Mouse (Mus musculus) neural tube, embryonic 12.5 days (tissue): Measurements from ENCODE around the gene Gm13083. TPM values are rescaled to one million over a fixed set of nuclear protein-coding genes. Genes with fewer than 3 reads are reported as not detected.
"Not testable (repeated sequence)": the region's sequence is repeated elsewhere in the genome, so short reads cannot be mapped to it uniquely, and the experiment has no call there.

Source experiments
- ATAC-seq: fragments of 200-750 bp; cut with Nextera tagmentation; 2 replicates; pipeline ENCODE4 v1.8.0; 2017; ENCODE audit warnings: low read depth, mild to moderate bottlenecking, moderate TSS enrichment, moderate library complexity; ENCODE audit not compliant: low FRiP score
- H3K27ac ChIP-seq: fragments of 300-500 bp; sonication (generic); 2 replicates; pipeline ENCODE4 v1.5.1; 2016
- H3K27me3 ChIP-seq: fragments of 300-500 bp; sonication (generic); replicated peaks from 2 replicates; pipeline ENCODE4 v1.6.1; 2016; ENCODE audit warnings: mild to moderate bottlenecking
- H3K36me3 ChIP-seq: fragments of 300-500 bp; sonication (generic); 2 replicates; pipeline ENCODE4 v1.6.1; 2016; ENCODE audit warnings: mild to moderate bottlenecking
- H3K4me1 ChIP-seq: fragments of 300-500 bp; sonication (generic); 2 replicates; pipeline ENCODE4 v1.6.1; 2016
- H3K4me2 ChIP-seq: fragments of 300-500 bp; sonication (generic); replicated peaks from 2 replicates; pipeline ENCODE4 v1.6.1; 2016; ENCODE audit warnings: mild to moderate bottlenecking
- H3K4me3 ChIP-seq: fragments of 300-500 bp; sonication (generic); 2 replicates; pipeline ENCODE4 v1.5.1; 2016
- H3K9ac ChIP-seq: fragments of 300-500 bp; sonication (generic); 2 replicates; pipeline ENCODE4 v1.6.1; 2016; ENCODE audit warnings: mild to moderate bottlenecking
- H3K9me3 ChIP-seq: fragments of 300-500 bp; sonication (generic); 2 replicates; pipeline ENCODE4 v1.6.1; 2016; ENCODE audit warnings: mild to moderate bottlenecking
- WGBS: fragments of 180-500 bp; shearing (Covaris S2); methylation state at CpG from one replicate; pipeline ENCODE4 v1.1.7; 2016; 5-methylcytosine and 5-hydroxymethylcytosine counted together
- polyA plus RNA-seq: library from polyadenylated mRNA; unstranded; fragments of >200 nt; fragmentation: Nextera tagmentation; extraction: Ambion mirVana; gene quantifications from 2 replicates; pipeline ENCODE4 v1.2.1, GENCODE M21; 2016

Gene Gm13083
- polyA plus RNA-seq = not detected in 2 replicates

DNA sequence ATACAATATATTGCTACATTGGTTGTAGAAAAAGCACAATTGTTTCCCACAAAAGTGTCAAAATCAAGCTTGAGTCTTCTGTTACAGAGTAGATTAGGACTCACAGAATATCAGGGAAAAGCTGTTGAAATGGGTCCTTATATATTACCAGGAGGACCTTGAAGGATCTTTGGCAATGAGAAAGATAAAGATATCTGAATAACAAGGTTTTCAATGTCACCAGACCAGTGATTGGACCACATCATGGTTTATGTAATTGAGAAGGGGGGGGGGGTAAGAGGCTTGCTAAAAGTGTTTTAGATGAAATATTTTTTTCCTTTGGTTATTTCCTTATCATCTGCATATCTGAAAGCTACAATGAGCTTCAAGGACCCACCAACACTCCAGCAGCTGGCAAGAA lies at the start of gene Gm13083:
TSS of gene Gm13083 (plus strand) at position 301 of the 400 bp plus-strand sequence.
- H3K9ac ChIP-seq, H3K27me3 ChIP-seq, H3K4me1 ChIP-seq, H3K36me3 ChIP-seq, ATAC-seq, H3K9me3 ChIP-seq, H3K27ac ChIP-seq, H3K4me2 ChIP-seq, H3K4me3 ChIP-seq: not testable (repeated sequence)

DNA sequence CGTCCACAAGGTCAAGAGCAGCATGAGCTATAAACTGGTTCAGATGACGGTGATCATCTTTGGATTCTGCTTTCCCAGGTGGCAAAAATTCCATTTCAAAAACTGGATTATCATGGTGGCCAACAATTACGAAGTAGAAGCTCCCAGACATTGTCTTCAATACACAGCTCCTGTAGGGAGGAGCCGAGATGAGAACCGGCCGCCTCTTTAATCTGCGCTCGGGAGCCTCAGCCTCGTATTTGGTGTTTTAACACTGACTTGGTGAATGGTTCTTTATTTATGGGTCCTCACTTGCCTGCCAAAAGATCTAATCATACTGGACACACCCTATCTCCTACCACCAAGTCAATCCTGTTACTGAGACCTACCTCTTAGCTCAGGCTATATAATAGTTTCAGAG lies 2.9 kb upstream of the Gm13083 start:
- H3K4me1 ChIP-seq, H3K4me3 ChIP-seq, ATAC-seq, H3K27ac ChIP-seq, H3K9ac ChIP-seq, H3K9me3 ChIP-seq, H3K27me3 ChIP-seq, H3K36me3 ChIP-seq, H3K4me2 ChIP-seq: not testable (repeated sequence)
- WGBS = 89% methylated on average over 9 of the region's 9 CpGs

DNA sequence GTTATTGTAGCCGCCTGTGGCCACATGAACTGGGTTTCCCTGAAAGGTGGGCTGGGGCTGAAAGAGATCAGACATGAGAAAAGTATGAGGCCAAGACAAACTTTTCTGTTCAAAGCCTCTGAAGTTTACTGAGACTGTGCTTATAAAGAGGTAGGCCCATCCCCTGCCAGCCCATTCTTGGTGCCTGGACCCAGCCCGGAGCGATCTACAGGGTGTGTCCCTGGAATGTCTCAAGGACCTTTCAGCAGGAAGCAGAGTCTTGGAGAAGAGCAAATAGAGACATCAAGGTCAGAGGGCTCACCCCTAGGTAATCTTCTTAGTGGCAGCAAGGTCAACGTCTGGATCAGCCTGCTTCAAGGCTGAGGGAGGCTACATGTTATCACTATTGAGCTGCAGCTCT lies 3.3 kb downstream of the Gm13083 start:
- H3K4me3 ChIP-seq, H3K9ac ChIP-seq, H3K27me3 ChIP-seq, H3K9me3 ChIP-seq, H3K27ac ChIP-seq, H3K4me2 ChIP-seq, ATAC-seq, H3K4me1 ChIP-seq, H3K36me3 ChIP-seq: not testable (repeated sequence)
- 81% methylated on average over 4 of the region's 4 CpGs for WGBS

DNA sequence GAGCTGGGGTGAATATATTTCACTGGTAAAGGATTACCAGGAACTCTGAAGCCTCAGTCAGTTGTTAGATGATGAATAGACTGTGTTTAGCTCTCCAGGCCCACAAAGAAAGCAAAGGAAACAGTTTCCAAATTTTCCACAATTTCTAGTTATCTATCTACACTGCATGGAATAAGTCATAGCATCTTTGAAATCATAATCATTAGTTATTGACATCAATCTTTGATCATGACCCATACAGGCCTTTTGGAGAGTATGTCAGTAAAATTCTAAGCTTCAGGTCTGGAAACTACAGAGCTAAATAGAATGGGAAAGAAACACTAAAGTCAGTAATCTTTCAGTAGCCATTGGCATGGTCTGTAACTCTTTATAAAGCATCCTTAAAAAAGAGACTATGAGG lies 42.3 kb downstream of the Gm13083 start, which contains the start of gene Gm13088:
TSS of gene Gm13088 (minus strand) at position 101 of the 400 bp plus-strand sequence.
- not testable (repeated sequence) for H3K4me2 ChIP-seq, H3K27me3 ChIP-seq, H3K36me3 ChIP-seq, ATAC-seq, H3K27ac ChIP-seq, H3K4me1 ChIP-seq, H3K4me3 ChIP-seq, H3K9ac ChIP-seq
- peaks cover 12% of the 10 kb centered on the region for H3K9me3 ChIP-seq

Other genes starting within 250 kb of the Gm13083 start
- not detected in 2 replicates for gene Pramel1, start 220.6 kb upstream of the Gm13083 start, polyA plus RNA-seq
- 21.3 and 23.0 TPM in 2 replicates for gene Pramef8, start 202.6 kb upstream of the Gm13083 start, polyA plus RNA-seq
- gene Oog4, start 164.7 kb upstream of the Gm13083 start, polyA plus RNA-seq = not detected in 2 replicates
- gene Gm13043, start 103.7 kb upstream of the Gm13083 start, polyA plus RNA-seq = not detected in 2 replicates
- not detected in 2 replicates for gene Gm13040, start 79.0 kb upstream of the Gm13083 start, polyA plus RNA-seq
- not detected in 2 replicates for gene BC080695, start 63.3 kb upstream of the Gm13083 start, polyA plus RNA-seq
- not detected in 2 replicates for gene Gm13057, start 63.3 kb upstream of the Gm13083 start, polyA plus RNA-seq
- gene Gm13088, start 42.2 kb downstream of the Gm13083 start, polyA plus RNA-seq = not detected in 2 replicates
- not detected in 2 replicates for gene Gm13089, start 87.7 kb downstream of the Gm13083 start, polyA plus RNA-seq
- not detected in 2 replicates for gene Gm13078, start 104.5 kb downstream of the Gm13083 start, polyA plus RNA-seq
- not detected in 2 replicates for gene Gm13023, start 174.3 kb downstream of the Gm13083 start, polyA plus RNA-seq
- gene Gm13084, start 201.1 kb downstream of the Gm13083 start, polyA plus RNA-seq = not detected in 2 replicates
- not detected in 2 replicates for gene Gm13103, start 231.5 kb downstream of the Gm13083 start, polyA plus RNA-seq